Mouse (Mus musculus) kidney, postnatal 0 days (tissue): Measurements from ENCODE around the gene Ap2m1. TPM values are rescaled to one million over a fixed set of nuclear protein-coding genes. Genes with fewer than 3 reads are reported as not detected.

Experiments
- ATAC-seq: fragments of 200-750 bp; cut with Nextera tagmentation; replicated peaks from 2 replicates; pipeline ENCODE4 v1.8.0; 2017; ENCODE audit warnings: low read depth, moderate number of reproducible peaks, moderate TSS enrichment, moderate library complexity; ENCODE audit not compliant: low FRiP score
- DNase-seq: peaks from one replicate; pipeline ENCODE4 v3.0.0-alpha.2; 2016; ENCODE audit warnings: low spot score
- H3K27ac ChIP-seq: fragments of 300-500 bp; sonication (generic); 2 replicates; pipeline ENCODE4 v1.5.1; 2014; ENCODE audit warnings: mild to moderate bottlenecking
- H3K27me3 ChIP-seq: fragments of 300-500 bp; sonication (generic); 2 replicates; pipeline ENCODE4 v1.6.1; 2014; ENCODE audit warnings: low read length, mixed read lengths; ENCODE audit not compliant: insufficient read depth
- H3K36me3 ChIP-seq: fragments of 300-500 bp; sonication (generic); 2 replicates; pipeline ENCODE4 v1.6.1; 2014; ENCODE audit warnings: low read length, mixed read lengths; ENCODE audit not compliant: insufficient read depth
- H3K4me1 ChIP-seq: fragments of 300-500 bp; sonication (generic); replicated peaks from 2 replicates; pipeline ENCODE4 v1.6.1; 2014; ENCODE audit warnings: antibody characterized with exemption, low read length, mixed read lengths; ENCODE audit not compliant: insufficient read depth
- H3K4me2 ChIP-seq: fragments of 300-500 bp; sonication (generic); 2 replicates; pipeline ENCODE4 v1.6.1; 2014; ENCODE audit warnings: mild to moderate bottlenecking, low read length, moderate library complexity, mixed read lengths
- H3K4me3 ChIP-seq: fragments of 300-500 bp; sonication (generic); replicated peaks from 2 replicates; pipeline ENCODE4 v1.5.1; 2014; ENCODE audit warnings: low read depth, low read length
- H3K9ac ChIP-seq: fragments of 300-500 bp; sonication (generic); 2 replicates; pipeline ENCODE4 v1.6.1; 2014; ENCODE audit warnings: low read depth, low read length
- H3K9me3 ChIP-seq: fragments of 300-500 bp; sonication (generic); replicated peaks from 2 replicates; pipeline ENCODE4 v1.6.1; 2016; ENCODE audit warnings: low read length, inconsistent platforms, mixed read lengths
- CTCF ChIP-seq: IDR thresholded peaks from 2 replicates; pipeline ENCODE4 v1.5.1; 2016; ENCODE audit warnings: antibody characterized with exemption, low read depth, mild to moderate bottlenecking, moderate library complexity
- WGBS: fragments of 180-500 bp; shearing (Covaris S2); extraction: QIAGEN DNeasy Blood & Tissue Kit; methylation state at CpG from one replicate; pipeline ENCODE4 v1.1.7; 2014; 5-methylcytosine and 5-hydroxymethylcytosine counted together
- polyA plus RNA-seq: library from polyadenylated mRNA; unstranded; fragments of >200 nt; fragmentation: Nextera tagmentation; extraction: Ambion mirVana; gene quantifications from 2 replicates; pipeline ENCODE4 v1.2.1, GENCODE M21; 2015

Gene Ap2m1
- polyA plus RNA-seq, 1 experiment from 2014 or later, result 605 TPM

GRCm38 (mm10) chr16:20517701-20518374, 17.4 kb upstream of the Ap2m1 start:
- Histone ChIP-seq H3K36me3 (0 out of 2 replicates have a peak, but pooled peaks cover 5% of the 10 kb centered on the region), H3K4me1 (peaks cover 7% of the 10 kb centered on the region; the same call in 1 of the 2 replicates), H3K9ac (peak overlapping the region; percentile 97), H3K9me3 (no peaks in the 10 kb centered on the region), H3K27me3 (no peaks in the 10 kb centered on the region), H3K4me2 (peak overlapping the region; percentile 53), H3K4me3 (peak overlapping the region; percentile 93), H3K27ac (peak overlapping the region; percentile 96)
- ATAC-seq, result peak; percentile 38
- peak; percentile 91 for DNase-seq
- 3% methylated on average over 6 of the region's 6 CpGs for WGBS
- no peak for TF ChIP-seq CTCF

- Histone ChIP-seq H3K27ac (no peak overlapping the region), H3K4me2 (no peak overlapping the region), H3K27me3 (no peaks in the 10 kb centered on the region), H3K9ac (no peak overlapping the region), H3K9me3 (no peaks in the 10 kb centered on the region), H3K4me3 (no peak overlapping the region), H3K4me1 (no peaks in the 10 kb centered on the region; the same call in 1 of the 2 replicates), H3K36me3 (peaks cover 56% of the 10 kb centered on the region)
- DNase-seq (no peak), ATAC-seq (no peak)
- no peak for TF ChIP-seq CTCF
- WGBS, result 80% methylated on average over 10 of the region's 10 CpGs
These were observed 11.4 kb upstream of the Ap2m1 start for GRCm38 (mm10) chr16:20523886-20524285.

GRCm38 (mm10) chr16:20528779-20529178, 6.5 kb upstream of the Ap2m1 start:
- Histone ChIP-seq H3K27ac (no peak overlapping the region), H3K4me1 (no peaks in the 10 kb centered on the region), H3K27me3 (no peaks in the 10 kb centered on the region), H3K4me2 (no peak overlapping the region), H3K36me3 (peaks cover 67% of the 10 kb centered on the region), H3K9ac (no peak overlapping the region), H3K4me3 (no peak overlapping the region), H3K9me3 (no peaks in the 10 kb centered on the region)
- WGBS, result 88% methylated on average over 5 of the region's 5 CpGs
- DNase-seq, result no peak
- no peak for ATAC-seq
- TF ChIP-seq CTCF, result no peak

- Histone ChIP-seq H3K4me1 (no peaks in the 10 kb centered on the region), H3K27me3 (no peaks in the 10 kb centered on the region), H3K27ac (no peak overlapping the region), H3K4me3 (no peak overlapping the region), H3K9me3 (no peaks in the 10 kb centered on the region), H3K36me3 (peaks cover 62% of the 10 kb centered on the region), H3K4me2 (no peak overlapping the region), H3K9ac (no peak overlapping the region)
- 81% methylated on average over 1 of the region's 1 CpGs for WGBS
- no peak for ATAC-seq
- DNase-seq, result no peak
- no peak for TF ChIP-seq CTCF
These were observed 5.9 kb upstream of the Ap2m1 start for GRCm38 (mm10) chr16:20529375-20529774.

- ATAC-seq, result no peak
- no peak overlapping the region for H3K4me3 ChIP-seq
- no peaks in the 10 kb centered on the region for H3K9me3 ChIP-seq
- H3K4me1 ChIP-seq, result no peaks in the 10 kb centered on the region
- H3K27ac ChIP-seq, result no peak overlapping the region
- no peak overlapping the region for H3K4me2 ChIP-seq
- peaks cover 50% of the 10 kb centered on the region for H3K36me3 ChIP-seq
- TF ChIP-seq CTCF, result no peak
- WGBS, result 94% methylated on average over 20 of the region's 20 CpGs
- H3K27me3 ChIP-seq, result no peaks in the 10 kb centered on the region
- no peak overlapping the region for H3K9ac ChIP-seq
- no peak for DNase-seq
These were observed 4.3 kb upstream of the Ap2m1 start for GRCm38 (mm10) chr16:20530941-20531340.

GRCm38 (mm10) chr16:20534617-20535295, 522 bp upstream of the Ap2m1 start:
- H3K27ac ChIP-seq, result no peak overlapping the region

More at GRCm38 (mm10) chr16:20534617-20535295, 522 bp upstream of the Ap2m1 start:
- DNase-seq (no peak), ATAC-seq (no peak)
- peaks cover 32% of the 10 kb centered on the region for H3K36me3 ChIP-seq
- H3K4me1 ChIP-seq, result peaks cover 11% of the 10 kb centered on the region
- 42% methylated on average over 10 of the region's 10 CpGs for WGBS
- no peaks in the 10 kb centered on the region for H3K9me3 ChIP-seq
- no peak for TF ChIP-seq CTCF
- no peak overlapping the region for H3K4me3 ChIP-seq
- no peaks in the 10 kb centered on the region for H3K27me3 ChIP-seq
- H3K4me2 ChIP-seq, result no peak overlapping the region; the same call in 1 of the 2 replicates
- no peak overlapping the region for H3K9ac ChIP-seq
